Mouse (Mus musculus): ENCODE measurements around the gene Klra17.
"Not testable (repeated sequence)": the region's sequence is repeated elsewhere in the genome, so short reads cannot be mapped to it uniquely, and the experiment has no call there.

Gene Klra17

DNA sequence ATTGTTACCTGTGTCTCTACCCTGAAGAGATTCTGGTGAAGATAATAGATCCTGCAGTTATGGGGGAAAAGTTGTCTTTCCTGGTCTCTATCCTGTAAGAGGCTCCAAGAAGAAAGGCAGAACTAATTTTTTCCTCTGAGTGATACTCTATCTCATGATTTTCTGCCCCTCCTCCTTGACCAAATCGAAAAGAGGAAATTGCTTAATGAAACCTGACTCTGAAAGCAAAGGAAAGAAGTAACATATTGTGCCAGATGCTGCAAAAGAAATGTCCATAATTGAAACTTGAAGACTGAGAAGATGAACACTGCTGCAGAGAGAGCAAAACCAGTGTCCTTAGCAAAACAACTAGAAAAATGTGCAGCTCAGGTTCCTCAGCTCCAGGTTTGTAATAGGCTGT lies at the start of gene Klra17:
TSS of gene Klra17 (minus strand) at position 124 of the 400 bp plus-strand sequence.
- DNase-seq (ENCODE audit: low spot score in 2 of 2), result no peak

DNA sequence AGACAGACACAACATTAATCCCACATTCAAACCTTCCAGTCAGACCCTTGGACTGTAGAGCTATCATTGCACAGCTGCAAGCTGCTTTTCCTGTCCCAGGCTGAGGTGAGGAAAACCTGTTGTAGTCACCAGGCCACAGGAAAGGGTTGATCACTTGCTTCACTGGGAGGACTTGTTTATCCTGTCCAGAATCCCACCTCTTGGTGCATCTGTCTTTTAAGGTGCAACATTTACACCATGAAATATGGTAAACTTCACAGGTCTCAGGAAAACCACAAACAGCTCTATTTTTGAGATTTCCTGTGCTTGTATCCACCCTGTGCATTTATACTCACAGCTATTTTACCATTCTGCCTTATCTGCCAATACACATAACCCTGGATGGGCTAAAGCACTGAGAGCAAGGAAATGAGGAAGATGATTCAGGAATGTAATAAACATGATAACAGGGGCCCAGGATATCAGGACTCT lies 41.0 kb upstream of the Klra17 start, which contains the start of gene Klra5:
TSS of gene Klra5 (minus strand) at position 175 of the 471 bp plus-strand sequence.
- DNase-seq (ENCODE audit: low spot score in 2 of 2), result not testable (repeated sequence)

DNA sequence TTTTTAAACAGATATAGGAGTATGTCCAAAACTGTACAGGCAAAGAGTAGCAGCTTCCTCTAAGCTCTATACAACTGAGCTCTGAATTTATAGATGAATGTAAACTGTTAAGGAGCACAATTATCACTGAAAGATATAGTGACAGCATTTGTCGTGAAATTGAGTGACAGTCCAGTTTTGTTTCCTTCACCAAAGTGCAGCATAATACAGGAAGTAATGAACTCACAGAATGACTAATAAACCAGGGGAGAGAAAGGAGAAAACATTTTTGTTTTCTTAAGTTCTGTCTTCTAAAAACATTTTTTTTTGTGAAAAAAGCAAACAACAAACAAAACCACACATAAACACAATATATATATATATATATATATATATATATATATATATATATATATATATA lies 40.5 kb upstream of the Klra17 start:
- DNase-seq (ENCODE audit: low spot score in 2 of 2), result no peak

DNA sequence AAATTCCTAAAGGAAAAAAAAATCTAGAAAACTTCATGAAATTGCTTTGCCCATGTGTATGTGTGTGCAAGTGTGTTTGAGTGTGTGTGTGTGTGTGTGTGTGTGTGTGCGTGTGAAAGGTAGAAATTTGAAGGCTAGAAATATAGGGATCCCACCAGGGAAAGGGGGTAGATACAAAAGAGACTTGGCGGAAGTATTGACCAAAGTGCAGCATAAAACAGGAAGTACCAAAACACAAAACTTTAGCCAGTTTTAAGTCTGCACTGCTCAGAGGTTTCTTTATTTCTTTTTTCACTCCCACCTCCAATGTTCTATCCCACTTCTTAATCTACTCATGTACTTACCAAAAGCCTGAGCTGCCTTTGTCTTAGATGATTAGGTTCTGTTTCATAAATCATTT lies 6.1 kb upstream of the Klra17 start:
- DNase-seq (ENCODE audit: low spot score in 2 of 2), result no peak

DNA sequence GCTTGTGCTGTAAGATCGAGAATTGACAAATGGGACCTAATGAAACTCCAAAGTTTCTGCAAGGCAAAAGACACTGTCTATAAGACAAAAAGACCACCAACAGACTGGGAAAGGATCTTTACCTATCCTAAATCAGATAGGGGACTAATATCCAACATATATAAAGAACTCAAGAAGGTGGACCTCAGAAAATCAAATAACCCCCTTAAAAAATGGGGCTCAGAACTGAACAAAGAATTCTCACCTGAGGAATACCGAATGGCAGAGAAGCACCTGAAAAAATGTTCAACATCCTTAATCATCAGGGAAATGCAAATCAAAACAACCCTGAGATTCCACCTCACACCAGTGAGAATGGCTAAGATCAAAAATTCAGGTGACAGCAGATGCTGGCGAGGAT lies 14.1 kb downstream of the Klra17 start, which contains the start of gene Gm17631:
TSS of gene Gm17631 (plus strand) at position 301 of the 400 bp plus-strand sequence.
- DNase-seq (ENCODE audit: low spot score in 2 of 2), result not testable (repeated sequence)

DNA sequence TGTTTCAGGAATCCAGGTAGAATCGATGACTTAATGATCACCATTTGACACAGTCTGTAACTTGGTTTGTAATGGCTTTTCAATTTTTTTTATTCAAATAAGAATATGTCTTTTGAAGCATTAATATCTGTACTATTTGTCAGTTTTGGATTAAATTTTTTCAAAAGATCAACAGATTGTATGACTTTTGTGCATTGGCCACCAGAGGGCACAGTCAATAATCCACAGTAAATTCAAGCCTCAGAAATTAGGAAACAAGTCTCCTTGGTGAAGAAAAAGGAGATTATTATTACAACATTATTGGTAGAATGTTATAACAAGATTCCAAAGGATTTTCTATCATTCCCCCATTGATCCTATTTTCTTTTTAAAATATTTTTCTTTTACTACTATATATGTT lies 50.9 kb downstream of the Klra17 start:
- no peak for DNase-seq (ENCODE audit: low spot score in 2 of 2)

DNA sequence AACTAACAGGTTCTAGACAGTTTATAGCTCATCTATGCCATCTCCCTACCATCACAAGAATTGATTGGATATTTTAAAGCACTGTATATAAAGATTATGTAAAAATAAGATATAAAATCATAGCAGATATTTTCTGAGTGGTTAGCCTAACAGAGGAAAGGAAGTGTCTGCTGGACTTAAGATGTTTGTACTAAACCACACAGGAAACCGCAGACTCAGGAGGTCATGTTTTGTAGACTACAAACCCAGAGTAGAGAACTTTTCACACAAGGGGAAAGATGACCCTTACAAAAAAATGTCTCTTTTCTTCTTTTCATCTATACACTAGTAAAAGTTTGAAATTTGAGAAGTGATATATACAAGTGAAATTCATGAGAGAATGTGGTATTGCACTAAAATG lies 52.5 kb downstream of the Klra17 start:
- no peak for DNase-seq (ENCODE audit: low spot score in 2 of 2)

DNA sequence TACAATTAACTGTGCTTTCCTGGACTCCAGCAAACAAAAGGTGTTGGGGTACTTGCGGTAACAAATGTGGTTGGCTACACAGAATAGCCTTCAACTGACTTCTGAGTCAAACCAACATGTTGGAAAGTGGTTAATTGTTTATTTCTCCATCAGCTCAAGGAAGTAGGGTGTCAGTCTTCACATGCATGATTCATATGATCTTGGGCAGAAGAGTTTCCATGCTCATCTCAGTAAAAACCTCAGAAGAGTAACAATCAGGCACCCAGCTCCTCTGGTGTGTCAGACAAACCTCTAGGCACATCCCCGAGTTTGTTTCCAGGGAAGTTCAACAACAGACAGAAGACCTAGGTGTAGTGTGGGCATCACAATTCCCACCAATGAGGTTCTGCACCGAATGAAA lies 58.7 kb downstream of the Klra17 start:
- DNase-seq (ENCODE audit: low spot score in 2 of 2), result no peak

DNA sequence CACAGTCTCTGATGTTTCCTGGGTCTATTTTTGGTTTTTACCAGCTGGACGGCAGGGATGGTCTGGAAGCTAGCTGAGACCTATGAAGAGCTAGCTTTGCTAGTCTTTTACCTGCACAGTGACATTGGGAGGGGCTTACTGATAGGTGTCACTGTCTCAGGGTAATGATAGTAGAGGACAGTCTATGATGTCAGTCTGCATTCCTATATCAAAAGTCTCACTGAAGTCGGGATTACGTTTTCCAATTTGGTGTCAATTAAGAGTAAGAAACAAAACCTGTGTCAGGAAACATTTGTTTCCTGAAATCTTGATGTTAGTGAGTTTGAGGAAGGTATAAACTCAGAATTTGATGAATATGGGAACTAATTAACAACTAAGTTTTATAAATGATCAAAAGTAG lies 92.3 kb downstream of the Klra17 start, which contains the start of gene Gm156:
TSS of gene Gm156 (minus strand) at position 101 of the 400 bp plus-strand sequence.
- not testable (repeated sequence) for DNase-seq (ENCODE audit: low spot score in 2 of 2)
